Mouse (Mus musculus) heart, postnatal 25 days (tissue): ENCODE data around the gene Lias. TPM values are rescaled to one million over a fixed set of nuclear protein-coding genes. Genes with fewer than 3 reads are reported as not detected.

Experiments
- DNase-seq: peaks from one replicate; pipeline ENCODE4 v3.0.0; 2022; ENCODE audit warnings: low spot score
- intact Hi-C: fragments of 180-260 bp; cut with DNase I; formaldehyde crosslinking; loops from one replicate; pipeline ENCODE4 v1.15.1; 2025
- total RNA-seq, 2 experiments: library from RNA; stranded (reverse); gene quantifications; 2 replicates each; pipeline ENCODE4 v1.2.3; 2021

Gene Lias
- total RNA-seq, 2 experiments from 2014 or later: 50.8 to 52.3 TPM

DNA sequence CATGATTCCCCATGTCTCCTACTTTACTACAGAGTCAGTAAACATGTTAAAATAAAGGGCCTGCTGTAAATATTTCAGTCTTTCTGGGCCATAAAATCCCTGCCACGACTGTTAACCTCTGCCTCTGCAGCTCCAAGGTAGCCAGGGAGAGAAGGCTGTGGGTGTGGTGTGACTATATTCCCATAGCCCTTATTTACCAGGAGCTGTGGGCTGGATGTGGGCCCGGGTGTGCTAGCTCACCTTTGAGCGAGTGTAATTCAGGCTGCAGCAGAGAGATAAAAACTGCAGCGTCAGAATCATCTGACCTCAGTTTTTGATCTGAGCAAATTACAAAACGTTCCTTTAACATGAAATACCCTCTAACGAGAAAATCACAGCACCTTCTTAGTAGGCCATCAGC lies 29.5 kb downstream of the Lias start:
- intact Hi-C loops: no loop called here
- DNase-seq: no peak

DNA sequence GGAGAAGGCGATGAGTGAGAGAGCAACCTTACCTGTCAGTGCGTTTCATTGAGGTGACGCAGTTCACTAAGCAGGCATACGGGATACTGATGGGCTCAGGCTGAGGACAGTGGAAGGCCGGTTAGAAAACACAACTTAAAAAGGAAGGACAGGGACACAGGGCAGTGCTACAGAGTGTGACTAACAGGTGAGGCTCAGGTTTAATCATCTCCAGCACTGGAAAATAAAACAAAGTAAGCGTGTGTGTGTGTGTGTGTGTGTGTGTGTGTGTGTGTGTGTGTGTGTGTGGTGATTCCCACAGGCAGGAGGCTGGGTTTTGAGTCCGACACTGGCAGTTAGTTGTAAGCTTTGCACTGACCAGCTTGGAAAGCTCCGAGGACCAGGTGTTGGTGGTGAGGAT lies 31.5 kb downstream of the Lias start:
- intact Hi-C loops: no loop called here
- DNase-seq: no peak

DNA sequence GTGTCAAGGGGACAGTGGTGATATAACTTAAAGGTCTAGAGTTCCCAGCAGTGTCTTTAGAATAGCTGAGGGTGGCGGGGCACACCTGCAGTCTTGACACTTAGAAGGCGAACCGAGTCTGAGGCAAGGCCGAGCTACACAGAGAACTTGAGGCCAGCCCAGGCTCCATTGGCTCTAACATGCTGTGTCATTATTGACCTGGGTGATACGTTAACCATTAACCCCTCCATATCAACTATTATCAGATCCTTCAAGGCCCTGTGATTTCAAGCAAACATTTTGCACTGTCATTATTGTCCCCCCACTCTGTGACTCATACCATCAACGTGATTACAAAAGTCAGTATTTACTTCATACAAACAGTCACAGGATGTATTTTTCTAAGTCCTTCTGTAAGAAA lies 32.9 kb downstream of the Lias start:
- intact Hi-C loops: no loop called here
- DNase-seq: no peak

DNA sequence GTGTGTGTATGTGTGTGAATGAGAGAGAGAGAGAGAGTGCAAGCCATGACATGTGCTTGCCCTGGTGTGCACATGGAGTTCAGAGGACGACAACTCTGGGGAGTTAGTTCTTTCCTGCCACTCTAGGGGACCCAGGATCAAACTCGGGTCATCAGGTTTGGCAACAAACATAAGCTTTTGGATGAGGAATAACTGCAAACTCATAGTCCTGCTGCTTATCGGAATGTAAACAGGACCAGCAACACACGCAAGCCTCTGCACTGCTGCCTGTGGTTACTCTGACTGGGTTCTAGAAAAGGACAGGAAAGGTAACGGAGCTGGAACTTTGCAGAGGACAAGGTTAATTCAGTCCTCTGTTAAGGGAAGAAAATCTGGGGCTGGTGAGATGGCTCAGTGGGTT lies 34.0 kb downstream of the Lias start:
- intact Hi-C loops: no loop called here
- DNase-seq: no peak

DNA sequence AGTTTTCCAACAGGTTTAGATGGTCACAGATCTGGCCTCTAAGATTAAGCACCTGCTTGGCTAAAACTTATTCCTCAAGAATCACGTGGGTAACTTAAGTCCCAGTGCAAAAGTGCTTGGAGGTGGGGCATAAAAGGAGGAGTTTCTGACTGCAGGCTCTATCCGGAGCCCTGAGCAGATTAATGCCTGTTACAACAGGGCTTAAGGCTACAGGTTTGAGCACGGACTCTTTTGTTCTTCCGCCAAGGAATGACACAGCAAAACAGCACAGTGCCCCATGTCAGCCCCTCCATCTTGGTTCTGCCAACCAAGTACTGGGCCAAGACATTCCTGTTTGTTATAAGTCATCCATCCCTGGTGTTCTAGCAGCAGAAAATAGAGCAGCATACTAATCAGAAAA lies 37.0 kb downstream of the Lias start:
- intact Hi-C loops: no loop called here
- no peak for DNase-seq

DNA sequence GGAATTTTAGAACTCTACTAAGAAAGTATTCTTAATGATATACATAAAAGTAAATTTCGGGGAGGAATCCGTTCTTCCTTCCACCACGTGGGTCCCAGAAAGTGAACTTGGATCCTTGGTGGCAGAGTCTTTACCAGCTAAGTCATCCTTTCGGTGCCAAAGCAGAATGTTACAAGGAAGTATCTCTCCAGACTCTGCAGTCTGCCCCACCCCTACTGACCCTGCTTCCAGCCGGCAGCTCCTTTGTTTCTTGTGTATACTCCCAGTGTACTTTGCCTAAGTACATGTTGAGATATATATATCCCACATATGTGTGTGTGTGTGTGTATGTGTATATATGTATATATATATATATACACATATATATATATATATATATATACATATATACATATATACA lies 38.1 kb downstream of the Lias start:
- DNase-seq: no peak
- intact Hi-C loops: no loop called here

DNA sequence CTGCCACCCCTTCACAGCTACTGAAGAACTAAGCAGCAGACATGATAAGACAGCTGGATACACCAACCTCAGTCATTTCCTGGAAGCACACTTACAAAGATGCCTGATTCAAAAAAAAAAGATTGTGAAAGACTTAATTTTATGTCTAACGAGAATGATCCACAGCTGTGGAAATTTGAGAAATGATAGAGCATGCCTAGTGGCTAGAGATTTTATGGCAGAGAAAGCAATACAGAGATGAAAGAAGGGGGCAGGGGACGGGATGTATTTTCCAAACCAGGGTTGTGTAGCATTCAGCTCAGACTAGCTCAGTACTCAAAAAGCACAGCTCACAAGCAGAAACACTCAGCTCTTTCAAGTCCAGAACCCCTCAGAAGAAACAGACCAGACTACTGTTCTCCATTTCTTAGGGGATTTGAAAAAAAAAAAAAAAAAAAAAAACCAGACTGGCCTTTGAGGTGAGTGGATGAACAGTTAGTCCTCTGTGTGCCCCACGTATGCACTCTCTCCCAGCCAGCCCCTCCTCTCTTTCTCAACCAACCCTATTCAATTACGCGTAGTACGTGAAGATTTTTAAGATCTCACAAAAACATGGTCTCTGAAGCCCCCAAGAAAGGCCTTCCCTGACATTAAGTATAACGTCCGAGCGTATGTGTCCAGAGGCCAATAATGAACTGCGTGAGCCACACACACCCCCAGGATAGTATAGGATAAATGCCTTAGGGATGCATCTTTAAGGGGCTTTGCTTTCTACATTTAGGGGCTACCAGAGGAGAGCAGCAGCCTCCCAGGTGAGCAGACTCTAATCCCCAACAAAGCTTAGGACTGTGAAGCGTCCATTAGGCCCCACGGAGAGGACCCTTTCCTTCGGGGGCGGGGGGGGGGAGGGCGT lies 43.4 kb downstream of the Lias start:
- intact Hi-C loops: loop anchor here (2.0 to 5.0 kb wide), 3 partner anchors 43 to 103 kb away; partner anchors contain the start of genes Gm43552, Smim14 and Ube2k
- no peak for DNase-seq

DNA sequence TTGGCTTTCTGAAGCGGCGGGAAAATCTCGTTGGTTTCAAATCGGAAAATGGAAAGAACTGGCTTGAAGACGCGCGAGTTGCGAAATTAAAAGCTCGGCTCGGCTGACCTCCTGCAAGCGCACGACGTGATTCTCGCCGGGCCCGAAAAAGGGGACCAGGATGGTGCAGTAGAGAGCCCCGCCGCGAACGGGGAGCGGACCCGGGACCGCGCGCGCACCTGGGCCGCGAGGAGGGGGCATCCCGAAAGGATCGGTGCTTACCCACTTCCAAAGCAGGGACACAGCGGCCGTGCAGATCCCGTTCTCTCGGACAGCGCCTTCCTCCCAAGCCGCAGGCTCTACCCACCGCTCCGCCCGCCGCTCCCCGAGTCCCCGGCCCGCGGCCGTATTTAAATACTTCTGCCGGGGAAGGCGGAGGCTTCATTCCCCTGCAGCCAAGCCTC lies 44.1 kb downstream of the Lias start:
- DNase-seq: no peak
- intact Hi-C loops: loop anchor here (2.0 to 5.0 kb wide), 3 partner anchors 42 to 102 kb away; partner anchors contain the start of genes Gm43552, Smim14 and Ube2k

DNA sequence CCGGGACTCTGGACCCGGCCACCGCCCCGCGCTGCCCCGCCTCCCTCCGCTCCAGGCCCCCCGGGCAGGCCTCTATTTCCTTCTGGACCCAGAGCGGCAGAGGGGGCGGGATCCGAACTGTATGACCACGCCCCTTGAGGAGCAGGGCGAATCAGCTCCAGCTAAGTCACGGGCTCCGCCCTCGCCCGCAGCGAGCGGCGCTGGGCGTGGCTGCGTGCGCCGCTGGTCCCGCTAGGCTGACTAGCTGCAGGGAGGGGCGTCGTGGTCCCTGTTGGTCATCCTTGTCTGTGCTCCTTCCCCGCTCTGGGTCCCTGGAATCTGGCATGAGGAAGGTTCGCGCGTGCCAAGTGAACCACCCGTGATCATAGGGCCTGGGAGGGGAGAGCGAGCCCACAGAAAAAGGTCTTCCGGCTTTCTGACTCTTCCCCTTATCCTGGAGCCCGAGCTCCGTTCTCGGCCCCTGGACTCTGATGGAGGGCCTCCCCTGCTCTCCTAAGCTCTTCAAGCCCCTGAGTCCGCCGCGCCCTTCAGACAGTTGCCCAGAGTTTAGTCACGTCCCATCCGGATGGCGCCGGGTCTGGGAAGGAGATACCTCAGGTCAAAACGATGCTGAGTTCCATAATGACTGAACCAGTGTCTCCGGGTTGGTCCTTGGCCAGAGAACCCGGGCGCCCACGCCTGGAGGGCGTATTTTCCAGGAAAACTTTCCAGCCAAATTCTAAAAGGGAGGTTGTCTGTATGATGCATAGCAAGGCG lies 44.7 kb downstream of the Lias start, which contains the start of gene Ugdh:
TSS of gene Ugdh (minus strand) at position 144 of the 756 bp plus-strand sequence.
- intact Hi-C loops: loop anchor here (2.0 to 5.0 kb wide), 3 partner anchors 41 to 101 kb away; partner anchors contain the start of genes Gm43552, Smim14 and Ube2k
- peak; percentile 99 for DNase-seq

DNA sequence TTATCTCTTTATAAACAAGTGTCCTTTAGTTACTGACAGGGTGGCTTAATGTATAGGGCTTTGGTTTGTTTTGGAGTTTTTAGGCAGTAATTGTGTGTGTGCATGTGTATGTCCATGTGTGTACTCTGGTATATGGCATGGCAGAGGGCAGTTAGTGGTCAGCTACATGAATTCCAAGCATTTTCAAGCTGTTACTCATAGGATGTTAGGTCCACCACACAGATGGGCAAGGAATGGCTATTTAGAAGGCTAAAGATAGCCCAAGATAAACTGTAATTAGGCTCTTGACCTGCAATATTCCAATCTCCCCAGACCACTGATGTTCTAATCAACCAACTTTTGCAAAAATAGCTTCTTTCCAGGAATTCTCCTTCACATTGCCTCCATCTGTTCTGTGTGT lies 46.7 kb downstream of the Lias start:
- intact Hi-C loops: loop anchor here (5.0 kb wide), 2 partner anchors 39 to 99 kb away; partner anchors contain the start of genes Smim14 and Ube2k
- DNase-seq: no peak

DNA sequence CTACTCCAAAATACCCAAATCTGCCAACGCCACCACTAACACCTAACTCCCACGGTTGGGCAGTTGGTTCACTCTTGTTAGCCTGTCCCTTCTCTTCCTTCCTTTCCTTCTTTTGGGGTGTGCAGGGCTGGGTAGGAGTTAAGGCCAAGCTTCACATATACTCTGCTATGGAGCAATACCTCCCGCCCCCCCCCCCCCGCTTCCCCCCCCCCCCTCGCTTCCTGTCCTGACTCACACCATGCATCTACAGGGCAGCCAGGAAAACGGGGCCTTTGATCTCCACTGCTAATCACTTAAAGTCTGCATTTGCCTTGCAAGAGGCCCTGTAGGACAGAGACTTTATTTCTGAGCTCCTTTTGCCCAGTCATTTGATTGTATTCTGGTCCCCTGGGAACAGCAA lies 53.7 kb downstream of the Lias start:
- no peak for DNase-seq
- intact Hi-C loops: no loop called here

DNA sequence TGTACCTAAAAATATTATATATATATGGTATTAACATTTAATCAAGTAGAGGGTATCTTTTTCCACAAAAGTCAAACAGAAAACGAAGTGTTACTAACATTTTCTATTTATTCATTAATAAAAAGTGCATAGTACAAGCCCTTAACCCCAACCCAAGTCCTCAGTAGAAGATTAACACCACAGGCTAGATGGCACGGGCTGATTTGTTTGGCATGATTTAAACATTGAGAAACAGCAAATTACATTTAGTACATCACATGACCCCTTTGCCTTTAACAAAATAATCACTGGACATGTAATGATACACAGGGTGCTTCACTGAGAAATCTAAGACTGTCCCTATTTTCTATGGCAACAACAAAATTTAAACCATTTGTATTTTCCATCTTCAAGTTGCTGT lies 55.5 kb downstream of the Lias start:
- no peak for DNase-seq
- intact Hi-C loops: no loop called here

DNA sequence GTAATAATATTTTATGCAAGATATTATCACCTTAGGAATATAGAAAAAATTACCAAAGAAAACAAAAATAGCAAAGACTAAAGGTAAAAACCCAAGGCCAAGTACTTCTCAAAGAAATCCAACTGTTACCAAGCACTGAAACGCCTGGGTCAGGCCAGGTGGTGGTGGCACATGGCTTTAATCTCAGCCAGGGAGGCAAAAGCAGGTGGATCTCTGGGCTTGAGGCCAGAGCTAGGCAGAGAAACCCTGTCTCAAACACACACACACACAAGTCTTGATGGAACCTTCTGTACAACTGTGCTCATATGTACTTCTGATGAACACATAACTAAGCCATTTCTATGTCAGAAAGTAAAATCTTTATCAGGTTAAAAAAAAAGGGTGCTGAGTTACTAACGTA lies 56.5 kb downstream of the Lias start:
- no peak for DNase-seq

DNA sequence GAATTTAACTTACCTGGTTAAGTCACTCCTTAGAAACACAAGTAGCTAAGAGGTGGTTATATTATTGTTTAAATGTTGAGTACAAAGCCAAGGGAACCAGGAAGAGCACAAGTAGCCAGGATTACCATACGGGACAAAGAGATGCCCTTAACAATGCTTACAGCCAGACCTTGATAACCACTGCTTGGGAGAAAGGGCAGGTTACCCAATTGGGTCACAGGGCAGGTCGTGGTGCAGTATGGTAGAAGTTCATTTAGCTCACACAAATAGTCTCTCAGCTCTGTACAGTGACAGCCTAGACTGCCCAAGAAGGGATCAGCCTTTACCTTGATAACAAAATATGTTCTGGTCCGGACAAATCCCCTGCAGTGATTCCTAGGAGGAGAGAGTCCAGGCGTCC lies 57.6 kb downstream of the Lias start:
- no peak for DNase-seq
- intact Hi-C loops: no loop called here

More for the DNA sequence above, 56.5 kb downstream of the Lias start:
- intact Hi-C loops: no loop called here

DNA sequence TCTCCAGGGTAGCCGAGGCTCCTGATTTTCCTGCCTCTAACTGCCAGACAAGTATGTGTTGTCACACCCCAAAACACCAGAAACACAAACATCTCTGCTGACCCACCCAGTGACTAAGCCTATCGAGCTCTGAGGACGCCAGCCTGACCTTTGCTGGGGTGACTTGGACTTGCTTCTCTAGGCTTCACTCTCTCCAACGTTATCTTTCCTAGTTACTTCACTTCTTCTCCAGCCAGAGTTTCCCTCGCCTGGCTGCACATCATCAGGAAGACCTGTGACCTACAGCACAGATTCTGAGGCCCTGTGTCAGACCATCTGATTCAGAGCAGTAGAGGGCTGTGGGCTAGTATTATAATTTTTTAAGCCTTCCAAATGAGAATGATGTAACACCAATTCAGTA lies 63.5 kb downstream of the Lias start:
- DNase-seq: peak; percentile 70
- intact Hi-C loops: no loop called here

DNA sequence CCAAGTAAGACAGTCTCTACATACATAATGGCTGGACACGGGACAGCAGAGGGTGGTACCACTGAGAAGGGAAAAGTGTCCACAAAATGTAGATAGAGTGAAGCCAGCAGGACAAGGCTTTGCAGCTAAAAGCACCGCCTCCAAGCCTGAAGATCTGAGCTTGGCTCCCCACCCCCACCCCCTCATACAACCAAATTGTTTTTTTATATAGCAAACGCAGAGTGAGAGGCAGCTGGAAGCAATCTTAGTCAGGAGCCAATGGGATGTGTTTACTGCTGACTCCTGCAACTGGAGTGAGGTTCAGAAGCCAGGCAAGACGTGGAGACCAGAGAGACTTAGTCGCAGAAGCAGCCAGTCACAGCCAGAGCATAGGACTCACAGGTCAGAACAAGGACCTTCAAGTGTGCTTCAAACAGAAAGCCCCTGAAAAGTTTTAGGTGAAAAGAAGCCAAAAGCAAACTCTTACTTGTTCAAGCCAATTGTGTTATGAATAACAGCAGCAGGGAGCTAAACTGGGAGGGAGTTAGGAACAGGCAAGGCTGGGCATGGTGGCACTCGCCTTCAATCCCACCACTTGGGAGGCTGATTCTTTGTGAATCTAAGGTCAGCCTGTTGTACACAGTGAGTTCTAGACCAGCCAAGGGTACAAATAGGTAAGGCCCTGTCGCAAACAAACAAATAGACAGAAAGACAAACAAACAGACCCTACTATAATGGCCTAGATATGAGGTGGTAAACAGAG lies 66.0 kb downstream of the Lias start:
- intact Hi-C loops: no loop called here
- DNase-seq: no peak

DNA sequence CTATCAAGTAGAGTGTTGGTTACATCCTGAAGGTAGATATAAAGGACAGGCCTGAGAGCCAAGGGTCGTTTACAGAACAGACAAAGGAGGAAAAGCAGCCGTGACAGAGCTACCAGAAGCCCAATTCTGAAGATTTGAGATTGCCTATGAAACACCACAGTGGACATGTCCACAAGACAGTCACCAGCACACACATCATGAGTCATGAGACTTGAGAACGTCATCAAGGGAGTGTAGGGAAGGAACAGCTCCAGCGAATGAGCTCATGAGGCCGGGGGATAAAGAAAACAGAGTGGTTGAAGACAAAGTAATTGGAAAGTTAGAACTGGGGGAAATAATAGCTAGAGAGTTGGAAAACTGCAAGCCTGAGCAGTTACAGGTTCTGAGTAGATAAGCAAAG lies 66.5 kb downstream of the Lias start:
- DNase-seq: peak; percentile 47

DNA sequence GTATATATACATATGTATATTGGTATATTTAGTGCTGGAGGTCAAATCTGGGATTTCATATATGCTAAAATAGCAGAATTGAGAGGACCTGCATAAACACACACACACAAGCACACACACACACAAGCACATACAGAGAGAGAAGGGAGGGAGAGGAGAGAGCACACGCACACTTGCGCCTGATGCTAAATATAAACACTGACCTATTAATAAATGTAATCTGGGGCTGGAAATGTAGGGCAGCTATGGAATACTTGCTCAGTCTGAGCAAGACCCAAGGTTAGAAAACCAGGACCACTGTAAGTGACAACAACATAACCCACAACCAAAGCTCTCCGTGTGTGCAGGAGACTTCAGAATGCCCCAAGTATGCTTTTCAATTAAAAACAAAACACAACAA lies 68.2 kb downstream of the Lias start:
- no peak for DNase-seq

More for the DNA sequence above, 66.5 kb downstream of the Lias start:
- intact Hi-C loops: no loop called here

More for the DNA sequence above, 68.2 kb downstream of the Lias start:
- intact Hi-C loops: no loop called here
